Mouse (Mus musculus) bone marrow, adult 2 months (tissue): Measurements from ENCODE around the gene Evi5. TPM values are rescaled to one million over a fixed set of nuclear protein-coding genes. Genes with fewer than 3 reads are reported as not detected.

Experiments
- H3K27ac ChIP-seq: fragments of 200-500 bp; 2 replicates; pipeline ENCODE4 v1.5.1; 2012; ENCODE audit warnings: low read depth, mild to moderate bottlenecking, control low read depth, inconsistent platforms, low read length; ENCODE audit not compliant: control insufficient read depth, poor library complexity, insufficient read depth
- H3K4me1 ChIP-seq: fragments of 200-500 bp; 2 replicates; pipeline ENCODE4 v1.6.1; 2011; ENCODE audit warnings: low read length; ENCODE audit not compliant: control insufficient read depth, insufficient read depth
- H3K4me3 ChIP-seq: fragments of 200-500 bp; replicated peaks from 2 replicates; pipeline ENCODE3; 2011; ENCODE audit warnings: mild to moderate bottlenecking, low read depth, low read length, control low read depth; ENCODE audit not compliant: control insufficient read depth
- CTCF ChIP-seq: fragments of 200-500 bp; IDR thresholded peaks from 2 replicates; pipeline ENCODE4 v1.5.1; 2011; ENCODE audit warnings: low read length, control low read depth; ENCODE audit not compliant: control insufficient read depth, insufficient read depth
- POLR2A ChIP-seq: fragments of 200-500 bp; IDR thresholded peaks from 2 replicates; pipeline ENCODE4 v1.6.1; 2011; ENCODE audit warnings: low read depth, mild to moderate bottlenecking, control low read depth, low read length, borderline replicate concordance; ENCODE audit not compliant: control insufficient read depth
- WGBS: fragments of 180-500 bp; shearing (Covaris S2); methylation state at CpG from one replicate; pipeline ENCODE4 v1.1.7; 2018; 5-methylcytosine and 5-hydroxymethylcytosine counted together
- polyA plus RNA-seq: library from polyadenylated mRNA; stranded (reverse); fragments of >200 nt; gene quantifications from 2 replicates; pipeline ENCODE4 v1.2.4, GENCODE M21; 2011; ENCODE audit warnings: low replicate concordance; ENCODE audit not compliant: missing spikeins, insufficient read depth, insufficient read length

Evi5 gene
- polyA plus RNA-seq, 1 experiment = 48.1 TPM

- Histone ChIP-seq H3K4me1 (no peaks in the 10 kb centered on the region; the same call in 1 of the 2 replicates), H3K4me3 (no peak overlapping the region), H3K27ac (no peak overlapping the region; the same call in 1 of the 2 replicates)
- 80% methylated on average over 5 of the region's 5 CpGs for WGBS
- TF ChIP-seq POLR2A (no peak), CTCF (no peak)
These were observed 135.9 kb downstream of the Evi5 start for GRCm38 (mm10) chr5:107739023-107739422.

GRCm38 (mm10) chr5:107738296-107738695, 136.6 kb downstream of the Evi5 start:
- Histone ChIP-seq H3K4me3 (no peak overlapping the region), H3K4me1 (no peaks in the 10 kb centered on the region; the same call in 1 of the 2 replicates), H3K27ac (peak overlapping the region; percentile 27; the same call in 1 of the 2 replicates)
- TF ChIP-seq POLR2A (no peak), CTCF (no peak)
- WGBS = 83% methylated on average over 3 of the region's 3 CpGs

- no peaks in the 10 kb centered on the region; the same call in 1 of the 2 replicates for H3K4me1 ChIP-seq
- H3K27ac ChIP-seq = no peak overlapping the region
- TF ChIP-seq CTCF = no peak
- WGBS = 78% methylated on average over 5 of the region's 5 CpGs
- H3K4me3 ChIP-seq = no peak overlapping the region
These were observed 138.7 kb downstream of the Evi5 start for GRCm38 (mm10) chr5:107736171-107736570.

- Histone ChIP-seq H3K4me3 (no peak overlapping the region), H3K27ac (no peak overlapping the region), H3K4me1 (no peaks in the 10 kb centered on the region; the same call in 1 of the 2 replicates)
- TF ChIP-seq POLR2A (no peak), CTCF (no peak)
- 56% methylated on average over 2 of the region's 2 CpGs for WGBS
These were observed 143.1 kb downstream of the Evi5 start for GRCm38 (mm10) chr5:107731844-107732243.

GRCm38 (mm10) chr5:107731408-107731807, 143.5 kb downstream of the Evi5 start:
- Histone ChIP-seq H3K4me1 (no peaks in the 10 kb centered on the region; the same call in 1 of the 2 replicates), H3K4me3 (no peak overlapping the region), H3K27ac (no peak overlapping the region)
- TF ChIP-seq CTCF = no peak
- no peak for TF ChIP-seq POLR2A
- 48% methylated on average over 3 of the region's 3 CpGs for WGBS

GRCm38 (mm10) chr5:107727007-107727402, 147.9 kb downstream of the Evi5 start:
- Histone ChIP-seq H3K27ac (peak overlapping the region; percentile 87), H3K4me1 (no peaks in the 10 kb centered on the region; the same call in 1 of the 2 replicates), H3K4me3 (peak overlapping the region; percentile 68)
- TF ChIP-seq POLR2A (no peak), CTCF (no peak)
- WGBS = 12% methylated on average over 12 of the region's 12 CpGs

GRCm38 (mm10) chr5:107726281-107727006, 148.5 kb downstream of the Evi5 start:
- Histone ChIP-seq H3K4me1 (no peaks in the 10 kb centered on the region; the same call in 1 of the 2 replicates), H3K4me3 (peak overlapping the region; percentile 68), H3K27ac (peak overlapping the region; percentile 87)
- TF ChIP-seq CTCF (no peak), POLR2A (no peak)
- WGBS = under 1% methylated on average over 57 of the region's 57 CpGs

- peak within 1 kb of the TSS; percentile 87 for H3K27ac ChIP-seq
- WGBS = under 1% methylated on average over 41 of the region's 41 CpGs
- TF ChIP-seq POLR2A = peak; percentile 48; the same call in 1 of the 2 replicates
- no peak for TF ChIP-seq CTCF
- no peaks in the 10 kb centered on the region; the same call in 1 of the 2 replicates for H3K4me1 ChIP-seq
- H3K4me3 ChIP-seq = peak within 1 kb of the TSS; percentile 68
These were observed 149.3 kb downstream of the Evi5 start, which contains the start of gene Gfi1 for GRCm38 (mm10) chr5:107725435-107726261. Gfi1 (minus strand) TSS chr5:107726036.
